ENCODE assay signal across 24 mouse cellular contexts in genomic region chr13:94447003-94447402, GRCm38 (mm10).
"Had no signal": no experiment of that assay in that cellular context is flagged by ENCODE, and none has a peak within 500 bp of the region (broad histone marks: within the 10 kb centered on the region; RNA-seq: fewer than 3 reads in every experiment).

No protein-coding gene starts in this region.

- H3K27ac ChIP-seq: gastrocnemius, adult 2 months; heart, embryonic 10.5 days; hindbrain, embryonic 10.5 days; hindbrain, embryonic 12.5 days; hindbrain, embryonic 14.5 days; layer of hippocampus, adult 2 months; left cerebral cortex, adult 2 months; limb, embryonic 10.5 days; limb, embryonic 12.5 days had no signal

- H3K4me2 ChIP-seq: heart, embryonic 12.5 days; hindbrain, embryonic 12.5 days; hindbrain, embryonic 14.5 days; limb, embryonic 12.5 days; liver, embryonic 11.5 days had no signal

- H3K9ac ChIP-seq: heart, embryonic 12.5 days; hindbrain, embryonic 12.5 days; hindbrain, embryonic 14.5 days; limb, embryonic 12.5 days had no signal

- DNase-seq: gastrocnemius, adult 2 months; gastrocnemius, postnatal 10 days; gastrocnemius, postnatal 25 days; heart, adult 18-20 months; heart, postnatal 10 days; heart, postnatal 4 days; kidney, adult 18-20 months; kidney, adult 8-10 months; kidney, postnatal 10 days; kidney, postnatal 25 days; kidney, postnatal 4 days; liver had no signal

- H3K4me3 ChIP-seq: gastrocnemius, adult 2 months; heart, embryonic 10.5 days; heart, embryonic 12.5 days; hindbrain, embryonic 10.5 days; hindbrain, embryonic 12.5 days; layer of hippocampus, adult 2 months; left cerebral cortex, adult 2 months; limb, embryonic 10.5 days; limb, embryonic 12.5 days had no signal

- ATAC-seq: hindbrain, embryonic 16.5 days; inflammation-experienced regulatory T-cells, adult 6 months had no signal

- H3K4me1 ChIP-seq: heart, embryonic 10.5 days; hindbrain, embryonic 12.5 days; limb, embryonic 12.5 days had no signal

- H3K27me3 ChIP-seq: heart, embryonic 12.5 days; hindbrain, embryonic 12.5 days; limb, embryonic 12.5 days had no signal

- H3K9me3 ChIP-seq: heart, embryonic 10.5 days; heart, embryonic 12.5 days; hindbrain, embryonic 10.5 days; hindbrain, embryonic 12.5 days; limb, embryonic 10.5 days; limb, embryonic 12.5 days had no signal
